Mouse (Mus musculus): Measurements from ENCODE around the gene Pno1. TPM values are rescaled to one million over a fixed set of nuclear protein-coding genes. Genes with fewer than 3 reads are reported as not detected.

Pno1 gene
- total and polyA plus RNA-seq, 3 experiments = 6.0 to 35.7 (median 30.2) TPM

DNA sequence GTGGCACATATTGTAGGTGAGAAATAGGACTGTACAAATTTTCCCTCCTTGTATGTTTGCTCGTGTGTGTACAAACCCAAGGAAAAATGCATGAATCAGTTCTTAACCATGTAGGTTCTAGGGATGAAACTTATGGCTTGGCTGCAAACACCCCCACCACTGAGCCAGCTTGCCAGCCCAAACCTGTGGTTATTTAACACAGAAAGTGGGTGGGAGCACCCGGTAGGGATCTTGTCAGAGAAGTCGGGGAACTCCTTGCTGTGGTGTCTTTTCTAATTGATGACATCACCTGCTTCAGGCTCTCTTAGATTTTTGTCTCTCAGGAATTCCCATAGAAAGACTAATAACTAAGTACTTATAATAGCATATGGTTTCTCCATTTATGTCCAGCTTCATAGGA lies 23.7 kb downstream of the Pno1 start:
- Histone ChIP-seq H3K9ac (ENCODE audit: low read depth, low read length) (no peak overlapping the region), H3K4me1 (ENCODE audit: control insufficient read depth, insufficient read depth, low read length) (no peaks in the 10 kb centered on the region; the same call in 1 of the 2 replicates), H3K27ac (no peak overlapping the region), H3K79me2 (replicated peaks; ENCODE audit: control insufficient read depth, insufficient read depth, low read length) (peaks cover 2% of the 10 kb centered on the region), H3K36me3 (ENCODE audit: control insufficient read depth, insufficient read depth, low read length) (peaks cover 3% of the 10 kb centered on the region), H3K27me3 (ENCODE audit: control insufficient read depth, insufficient read depth, low read length) (no peaks in the 10 kb centered on the region), H3K4me3 (no peak overlapping the region)
- intact Hi-C loops (cut with DNase I) = no loop called here
- DNase-seq = no peak
- 82% methylated on average over 3 of the region's 3 CpGs for WGBS
- no peak for TF ChIP-seq POLR2A (IDR thresholded peaks at IDR 0.05; ENCODE audit: insufficient read depth, low read depth, low read length)
- TF ChIP-seq EP300 (IDR thresholded peaks at IDR 0.05; ENCODE audit: insufficient read depth, low read depth, low read length) = no peak
- TF ChIP-seq CTCF (IDR thresholded peaks at IDR 0.05) = no peak

- WGBS = 92% methylated on average over 2 of the region's 2 CpGs
- DNase-seq = no peak
- Histone ChIP-seq H3K4me3 (no peak overlapping the region), H3K36me3 (ENCODE audit: control insufficient read depth, insufficient read depth, low read length) (peaks cover 5% of the 10 kb centered on the region), H3K27ac (no peak overlapping the region), H3K4me1 (ENCODE audit: control insufficient read depth, insufficient read depth, low read length) (peaks cover 2% of the 10 kb centered on the region), H3K79me2 (replicated peaks; ENCODE audit: control insufficient read depth, insufficient read depth, low read length) (peaks cover 3% of the 10 kb centered on the region; the same call in 1 of the 2 replicates), H3K9ac (ENCODE audit: low read depth, low read length) (no peak overlapping the region), H3K27me3 (ENCODE audit: control insufficient read depth, insufficient read depth, low read length) (no peaks in the 10 kb centered on the region)
- no peak for TF ChIP-seq EP300 (IDR thresholded peaks at IDR 0.05; ENCODE audit: insufficient read depth, low read depth, low read length)
- no peak for TF ChIP-seq CTCF (IDR thresholded peaks at IDR 0.05)
- no peak for TF ChIP-seq POLR2A (IDR thresholded peaks at IDR 0.05; ENCODE audit: insufficient read depth, low read depth, low read length)
- intact Hi-C loops (cut with DNase I) = no loop called here
Observed at GRCm38 (mm10) chr11:17183165-17183564, 28.2 kb downstream of the Pno1 start.

DNA sequence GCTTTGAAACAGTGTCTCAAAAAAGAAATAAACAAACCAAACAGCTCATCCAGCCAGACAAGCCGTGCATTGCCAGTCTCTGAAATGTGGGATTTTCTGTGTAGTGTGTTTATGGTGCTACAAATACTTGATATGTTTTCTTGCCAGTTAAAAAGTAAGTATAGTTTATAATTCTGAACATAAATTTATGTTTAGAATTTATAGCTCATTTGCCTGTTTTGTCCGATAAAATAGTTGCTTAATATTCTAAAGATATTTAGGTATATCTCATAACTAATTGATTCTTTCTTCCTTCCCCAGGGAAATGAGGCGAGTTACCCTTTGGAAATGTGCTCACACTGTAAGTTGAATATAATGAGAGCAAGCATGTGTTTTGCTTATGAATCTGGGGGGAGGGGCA lies 29.6 kb downstream of the Pno1 start, which contains the start of gene Wdr92:
TSS of gene Wdr92 (plus strand) at position 301 of the 400 bp plus-strand sequence.
- Histone ChIP-seq H3K9ac (ENCODE audit: low read depth, low read length) (no peak within 1 kb of the TSS), H3K79me2 (replicated peaks; ENCODE audit: control insufficient read depth, insufficient read depth, low read length) (peaks cover 5% of the 10 kb centered on the region), H3K4me3 (no peak within 1 kb of the TSS), H3K36me3 (ENCODE audit: control insufficient read depth, insufficient read depth, low read length) (peaks cover 5% of the 10 kb centered on the region), H3K4me1 (ENCODE audit: control insufficient read depth, insufficient read depth, low read length) (peaks cover 2% of the 10 kb centered on the region), H3K27me3 (ENCODE audit: control insufficient read depth, insufficient read depth, low read length) (no peaks in the 10 kb centered on the region), H3K27ac (no peak within 1 kb of the TSS)
- WGBS = 72% methylated on average over 3 of the region's 3 CpGs
- DNase-seq = no peak
- TF ChIP-seq EP300 (IDR thresholded peaks at IDR 0.05; ENCODE audit: insufficient read depth, low read depth, low read length) (no peak), CTCF (IDR thresholded peaks at IDR 0.05) (no peak), POLR2A (IDR thresholded peaks at IDR 0.05; ENCODE audit: insufficient read depth, low read depth, low read length) (no peak)
- intact Hi-C loops (cut with DNase I) = no loop called here

DNA sequence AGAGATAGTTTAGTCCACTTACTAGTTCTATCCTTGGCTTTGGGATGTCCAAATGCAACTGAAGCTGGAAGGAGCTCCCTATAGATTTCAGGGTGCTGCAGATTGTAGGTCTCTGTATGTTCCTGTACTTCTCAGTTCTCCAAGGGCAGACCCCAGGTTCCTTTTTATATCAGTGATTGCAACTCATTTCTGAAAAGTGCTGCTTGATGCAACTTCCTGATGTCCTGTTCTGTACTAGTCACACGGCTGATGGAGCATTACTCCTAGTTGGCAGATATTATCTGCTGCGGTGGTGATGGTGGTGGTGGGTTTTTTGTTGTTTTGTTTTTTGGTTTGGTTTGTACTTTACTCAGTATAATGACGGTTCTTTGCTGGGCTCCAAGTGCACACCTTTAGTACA lies 30.6 kb downstream of the Pno1 start:
- no peak overlapping the region for H3K9ac ChIP-seq (ENCODE audit: low read depth, low read length)
- no peaks in the 10 kb centered on the region for H3K27me3 ChIP-seq (ENCODE audit: control insufficient read depth, insufficient read depth, low read length)
- intact Hi-C loops (cut with DNase I) = no loop called here
- TF ChIP-seq POLR2A (IDR thresholded peaks at IDR 0.05; ENCODE audit: insufficient read depth, low read depth, low read length) (no peak), EP300 (IDR thresholded peaks at IDR 0.05; ENCODE audit: insufficient read depth, low read depth, low read length) (no peak), CTCF (IDR thresholded peaks at IDR 0.05) (no peak)
- peaks cover 3% of the 10 kb centered on the region for H3K79me2 ChIP-seq (replicated peaks; ENCODE audit: control insufficient read depth, insufficient read depth, low read length)
- H3K4me1 ChIP-seq (ENCODE audit: control insufficient read depth, insufficient read depth, low read length) = peaks cover 2% of the 10 kb centered on the region
- H3K36me3 ChIP-seq (ENCODE audit: control insufficient read depth, insufficient read depth, low read length) = peaks cover 5% of the 10 kb centered on the region
- H3K27ac ChIP-seq = no peak overlapping the region
- 59% methylated on average over 3 of the region's 3 CpGs for WGBS
- DNase-seq = no peak
- no peak overlapping the region for H3K4me3 ChIP-seq

- Histone ChIP-seq H3K4me1 (ENCODE audit: control insufficient read depth, insufficient read depth, low read length) (peaks cover 3% of the 10 kb centered on the region; the same call in 1 of the 2 replicates), H3K4me3 (no peak overlapping the region), H3K79me2 (replicated peaks; ENCODE audit: control insufficient read depth, insufficient read depth, low read length) (peaks cover 7% of the 10 kb centered on the region), H3K9ac (ENCODE audit: low read depth, low read length) (no peak overlapping the region), H3K27ac (no peak overlapping the region), H3K27me3 (ENCODE audit: control insufficient read depth, insufficient read depth, low read length) (no peaks in the 10 kb centered on the region), H3K36me3 (ENCODE audit: control insufficient read depth, insufficient read depth, low read length) (0 out of 2 replicates have a peak, but pooled peaks cover 2% of the 10 kb centered on the region)
- DNase-seq = no peak
- intact Hi-C loops (cut with DNase I) = no loop called here
- 100% methylated on average over 1 of the region's 1 CpGs for WGBS
- TF ChIP-seq EP300 (IDR thresholded peaks at IDR 0.05; ENCODE audit: insufficient read depth, low read depth, low read length) = no peak
- no peak for TF ChIP-seq POLR2A (IDR thresholded peaks at IDR 0.05; ENCODE audit: insufficient read depth, low read depth, low read length)
- TF ChIP-seq CTCF (IDR thresholded peaks at IDR 0.05) = no peak
Observed at GRCm38 (mm10) chr11:17176638-17177037, 34.7 kb downstream of the Pno1 start.

DNA sequence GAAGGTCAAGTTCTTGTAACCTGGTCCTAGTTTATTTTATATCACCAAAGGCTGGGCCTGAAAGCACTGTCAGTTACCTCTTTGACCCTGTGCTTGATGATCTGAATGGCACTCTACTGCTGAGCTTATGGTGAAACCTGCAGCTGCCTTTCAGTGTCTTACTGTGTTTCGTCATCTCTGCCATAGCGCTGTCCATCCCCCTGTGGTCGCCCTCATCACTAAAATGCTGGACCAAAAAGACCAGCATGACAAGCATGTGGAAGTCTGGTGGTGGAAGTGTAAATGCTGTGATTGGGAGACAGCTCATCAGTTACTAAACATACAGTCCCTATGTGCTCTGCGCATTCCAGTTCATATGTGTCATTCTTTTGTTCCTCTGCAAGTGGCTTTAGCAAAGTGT lies 39.1 kb downstream of the Pno1 start:
- no peak overlapping the region for H3K4me3 ChIP-seq
- no peak overlapping the region for H3K9ac ChIP-seq (ENCODE audit: low read depth, low read length)
- intact Hi-C loops (cut with DNase I) = no loop called here
- peaks cover 9% of the 10 kb centered on the region for H3K79me2 ChIP-seq (replicated peaks; ENCODE audit: control insufficient read depth, insufficient read depth, low read length)
- H3K27me3 ChIP-seq (ENCODE audit: control insufficient read depth, insufficient read depth, low read length) = no peaks in the 10 kb centered on the region
- 94% methylated on average over 4 of the region's 4 CpGs for whole genome bisulfite sequencing
- DNase-seq = no peak
- no peak overlapping the region for H3K27ac ChIP-seq
- TF ChIP-seq EP300 (IDR thresholded peaks at IDR 0.05; ENCODE audit: insufficient read depth, low read depth, low read length) = no peak
- no peak for TF ChIP-seq POLR2A (IDR thresholded peaks at IDR 0.05; ENCODE audit: insufficient read depth, low read depth, low read length)
- no peak for TF ChIP-seq CTCF (IDR thresholded peaks at IDR 0.05)
- H3K36me3 ChIP-seq (ENCODE audit: control insufficient read depth, insufficient read depth, low read length) = peaks cover 23% of the 10 kb centered on the region
- peaks cover 11% of the 10 kb centered on the region for H3K4me1 ChIP-seq (ENCODE audit: control insufficient read depth, insufficient read depth, low read length)
